Mouse (Mus musculus) intestine, embryonic 14.5 days (tissue): Measurements from ENCODE around the gene Zbtb8b. TPM values are rescaled to one million over a fixed set of nuclear protein-coding genes. Genes with fewer than 3 reads are reported as not detected.
A peak's percentile ranks its signal among the peaks of the same experiment; 100 is the strongest.
"Not testable (repeated sequence)": the region's sequence is repeated elsewhere in the genome, so short reads cannot be mapped to it uniquely, and the experiment has no call there.

Source experiments
- ATAC-seq: fragments of 200-750 bp; cut with Nextera tagmentation; replicated peaks from 2 replicates; pipeline ENCODE4 v1.8.0; 2017; ENCODE audit warnings: low read depth, moderate number of reproducible peaks, moderate TSS enrichment, moderate library complexity; ENCODE audit not compliant: low FRiP score, low TSS enrichment
- DNase-seq: peaks from one replicate; pipeline ENCODE4 v3.0.0-alpha.2; 2018; ENCODE audit warnings: low spot score
- H3K27ac ChIP-seq: fragments of 300-500 bp; sonication (generic); 2 replicates; pipeline ENCODE4 v1.5.1; 2014; ENCODE audit warnings: low read depth, mild to moderate bottlenecking, control low read depth
- H3K27me3 ChIP-seq: fragments of 300-500 bp; sonication (generic); replicated peaks from 2 replicates; pipeline ENCODE4 v1.6.1; 2014; ENCODE audit warnings: low read length, control low read depth; ENCODE audit not compliant: control insufficient read depth, insufficient read depth
- H3K36me3 ChIP-seq: fragments of 300-500 bp; sonication (generic); 2 replicates; pipeline ENCODE4 v1.6.1; 2014; ENCODE audit warnings: low read length, control low read depth; ENCODE audit not compliant: control insufficient read depth, insufficient read depth
- H3K4me1 ChIP-seq: fragments of 300-500 bp; sonication (generic); replicated peaks from 2 replicates; pipeline ENCODE4 v1.6.1; 2014; ENCODE audit warnings: low read length, control low read depth, mixed read lengths; ENCODE audit not compliant: control insufficient read depth, insufficient read depth
- H3K4me2 ChIP-seq: fragments of 300-500 bp; sonication (generic); 2 replicates; pipeline ENCODE4 v1.6.1; 2014; ENCODE audit warnings: low read length
- H3K4me3 ChIP-seq: fragments of 300-500 bp; sonication (generic); 2 replicates; pipeline ENCODE4 v1.5.1; 2014; ENCODE audit warnings: low read depth, low read length, control low read depth, mixed read lengths
- H3K9ac ChIP-seq: fragments of 300-500 bp; sonication (generic); 2 replicates; pipeline ENCODE4 v1.6.1; 2014; ENCODE audit warnings: mild to moderate bottlenecking, low read length
- H3K9me3 ChIP-seq: fragments of 300-500 bp; sonication (generic); 2 replicates; pipeline ENCODE4 v1.6.1; 2016; ENCODE audit warnings: low read length, control low read depth; ENCODE audit not compliant: control insufficient read depth
- WGBS: fragments of 180-500 bp; shearing (Covaris S2); extraction: QIAGEN DNeasy Blood & Tissue Kit; methylation state at CpG from one replicate; pipeline ENCODE4 v1.1.7; 2014; 5-methylcytosine and 5-hydroxymethylcytosine counted together
- polyA plus RNA-seq: library from polyadenylated mRNA; unstranded; fragments of >200 nt; fragmentation: Nextera tagmentation; extraction: Ambion mirVana; gene quantifications from 2 replicates; pipeline ENCODE4 v1.2.1, GENCODE M21; 2014

Gene Zbtb8b
- polyA plus RNA-seq, 1 experiment from 2014 or later, result 1.7 TPM

DNA sequence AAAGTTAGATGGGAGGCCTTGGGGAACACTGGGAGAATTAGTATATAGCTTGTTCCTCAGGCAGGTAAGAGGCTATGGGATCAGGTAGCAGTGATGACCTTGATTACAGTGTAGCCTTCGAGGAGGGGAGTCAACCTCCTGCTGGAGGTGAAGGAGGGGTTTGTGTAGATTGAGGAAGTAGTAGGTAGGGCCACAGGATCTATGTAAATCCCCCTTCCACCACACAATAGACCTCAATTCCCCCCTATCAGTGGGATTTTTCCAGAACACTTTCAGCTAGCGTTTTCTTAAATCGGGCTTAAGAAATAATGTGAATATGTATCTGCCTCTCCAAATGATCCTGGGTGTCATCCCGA is 20.2 kb upstream of the Zbtb8b start:
- Histone ChIP-seq H3K27me3 (no peaks in the 10 kb centered on the region), H3K4me2 (peak overlapping the region; percentile 62), H3K4me3 (peak overlapping the region; percentile 91), H3K4me1 (peaks cover 7% of the 10 kb centered on the region), H3K9ac (peak overlapping the region; percentile 63), H3K36me3 (peaks cover 19% of the 10 kb centered on the region), H3K9me3 (no peaks in the 10 kb centered on the region), H3K27ac (peak overlapping the region; percentile 89)
- ATAC-seq, result peak; percentile 48
- DNase-seq, result no peak
- WGBS, result 0% methylated on average over 4 of the region's 4 CpGs

- WGBS, result 88% methylated on average over 3 of the region's 3 CpGs
- ATAC-seq, result no peak
- no peak overlapping the region for H3K9ac ChIP-seq
Measured at GRCm38 (mm10) chr4:129459726-129460125, 19.1 kb upstream of the Zbtb8b start.

GRCm38 (mm10) chr4:129457311-129457710 is 16.7 kb upstream of the Zbtb8b start:
- WGBS, result 70% methylated on average over 2 of the region's 2 CpGs
- not testable (repeated sequence) for H3K4me3 ChIP-seq

More at GRCm38 (mm10) chr4:129459726-129460125, 19.1 kb upstream of the Zbtb8b start:
- no peak for DNase-seq
- no peak overlapping the region for H3K4me3 ChIP-seq
- no peak overlapping the region for H3K4me2 ChIP-seq
- peaks cover 9% of the 10 kb centered on the region; the same call in 1 of the 2 replicates for H3K36me3 ChIP-seq
- peaks cover 7% of the 10 kb centered on the region for H3K4me1 ChIP-seq
- H3K27me3 ChIP-seq, result no peaks in the 10 kb centered on the region
- no peaks in the 10 kb centered on the region for H3K9me3 ChIP-seq
- H3K27ac ChIP-seq, result no peak overlapping the region

DNA sequence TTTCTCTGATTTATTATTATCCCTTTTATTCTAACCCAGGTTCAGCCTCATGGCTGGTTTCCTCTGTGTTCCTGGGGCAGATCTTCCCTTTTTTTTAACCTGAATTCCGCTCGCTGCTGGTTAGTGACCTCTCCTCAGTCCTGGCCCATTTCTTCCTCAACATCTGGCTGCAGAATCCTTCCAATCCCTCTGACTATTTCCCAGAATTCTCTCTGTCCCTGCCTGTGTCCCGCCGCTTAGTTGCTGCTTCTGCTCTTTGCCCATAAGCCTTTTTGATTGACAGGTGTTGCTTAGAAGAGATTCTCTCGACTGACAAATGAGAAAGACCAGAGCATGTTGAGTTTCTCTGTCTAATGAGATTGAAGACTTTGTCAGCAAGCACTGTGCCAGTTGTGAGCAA is 15.5 kb upstream of the Zbtb8b start:
- Histone ChIP-seq H3K27ac (no peak overlapping the region), H3K9ac (no peak overlapping the region), H3K27me3 (no peaks in the 10 kb centered on the region), H3K4me2 (no peak overlapping the region), H3K9me3 (no peaks in the 10 kb centered on the region), H3K4me3 (no peak overlapping the region), H3K4me1 (no peaks in the 10 kb centered on the region), H3K36me3 (no peaks in the 10 kb centered on the region)
- ATAC-seq (no peak), DNase-seq (no peak)
- WGBS, result 51% methylated on average over 5 of the region's 5 CpGs

More at GRCm38 (mm10) chr4:129457311-129457710, 16.7 kb upstream of the Zbtb8b start:
- DNase-seq, H3K27me3 ChIP-seq, H3K27ac ChIP-seq, H3K4me1 ChIP-seq, H3K9me3 ChIP-seq, H3K4me2 ChIP-seq, ATAC-seq, H3K9ac ChIP-seq, H3K36me3 ChIP-seq: not testable (repeated sequence)

GRCm38 (mm10) chr4:129455265-129455664 is 14.6 kb upstream of the Zbtb8b start:
- Histone ChIP-seq H3K9ac (no peak overlapping the region), H3K4me3 (no peak overlapping the region)
- 4% methylated on average over 5 of the region's 5 CpGs for WGBS

GRCm38 (mm10) chr4:129451471-129452169 is 11.0 kb upstream of the Zbtb8b start:
- ATAC-seq (no peak), DNase-seq (no peak)
- Histone ChIP-seq H3K4me1 (no peaks in the 10 kb centered on the region), H3K9ac (no peak overlapping the region), H3K4me2 (no peak overlapping the region), H3K27ac (no peak overlapping the region), H3K9me3 (no peaks in the 10 kb centered on the region), H3K4me3 (no peak overlapping the region), H3K27me3 (no peaks in the 10 kb centered on the region), H3K36me3 (no peaks in the 10 kb centered on the region)
- 81% methylated on average over 15 of the region's 15 CpGs for WGBS

More at GRCm38 (mm10) chr4:129455265-129455664, 14.6 kb upstream of the Zbtb8b start:
- ATAC-seq (peak; percentile 64; the same call in 1 of the 2 replicates), DNase-seq (peak; percentile 66)
- Histone ChIP-seq H3K4me1 (no peaks in the 10 kb centered on the region), H3K9me3 (no peaks in the 10 kb centered on the region), H3K27me3 (no peaks in the 10 kb centered on the region), H3K27ac (no peak overlapping the region), H3K36me3 (no peaks in the 10 kb centered on the region), H3K4me2 (no peak overlapping the region)

DNA sequence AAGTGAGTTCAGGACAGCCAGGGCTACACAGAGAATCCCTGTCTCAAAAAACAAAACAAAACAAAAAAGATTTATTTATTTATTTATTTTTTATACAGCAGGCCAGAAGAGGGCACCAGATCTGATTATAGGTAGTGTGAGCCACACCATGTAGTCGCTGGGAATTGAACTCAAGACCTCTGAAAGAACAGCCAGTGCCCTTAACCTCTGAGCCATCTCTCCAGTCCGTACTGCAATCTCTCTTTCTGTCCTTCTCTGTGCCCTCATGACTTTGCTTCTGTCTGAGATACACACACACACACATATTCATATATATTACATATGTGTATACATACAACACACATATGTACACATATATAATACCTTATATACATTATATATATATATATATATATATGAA is 10.2 kb upstream of the Zbtb8b start:
- Histone ChIP-seq H3K9me3 (no peaks in the 10 kb centered on the region), H3K27ac (no peak overlapping the region), H3K36me3 (no peaks in the 10 kb centered on the region), H3K4me2 (no peak overlapping the region), H3K4me1 (no peaks in the 10 kb centered on the region), H3K27me3 (no peaks in the 10 kb centered on the region), H3K4me3 (no peak overlapping the region), H3K9ac (no peak overlapping the region)
- ATAC-seq, result no peak
- DNase-seq, result no peak
- WGBS, result 88% methylated on average over 2 of the region's 2 CpGs

DNA sequence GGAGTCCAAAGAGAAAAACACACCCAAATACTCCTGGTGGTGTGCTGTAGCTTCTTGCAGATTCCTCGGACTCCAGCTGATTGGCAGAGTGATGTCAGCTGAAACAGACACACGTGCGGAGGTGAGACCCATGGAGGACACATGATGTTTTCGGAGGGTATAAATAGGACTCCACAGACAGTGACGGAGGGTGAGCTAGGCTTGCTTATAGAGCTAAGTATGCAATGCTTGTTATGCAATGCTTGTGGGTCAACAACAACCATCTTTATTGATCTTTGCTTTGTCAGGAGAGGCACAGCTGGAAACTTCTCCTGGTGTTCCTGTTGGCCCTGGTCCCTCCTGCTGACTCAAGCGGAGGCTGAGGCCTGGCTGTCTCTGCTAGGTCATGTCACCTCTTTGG is 8.1 kb upstream of the Zbtb8b start:
- Histone ChIP-seq H3K36me3 (no peaks in the 10 kb centered on the region), H3K4me3 (no peak overlapping the region), H3K27me3 (no peaks in the 10 kb centered on the region), H3K4me1 (no peaks in the 10 kb centered on the region), H3K27ac (no peak overlapping the region), H3K9ac (no peak overlapping the region), H3K4me2 (no peak overlapping the region), H3K9me3 (no peaks in the 10 kb centered on the region)
- ATAC-seq (no peak), DNase-seq (no peak)
- WGBS, result 88% methylated on average over 6 of the region's 6 CpGs
